Mouse (Mus musculus) kidney, embryonic 16.5 days (tissue): ENCODE measurements around the gene Ccr8. TPM values are rescaled to one million over a fixed set of nuclear protein-coding genes. Genes with fewer than 3 reads are reported as not detected.

Source experiments
- ATAC-seq: fragments of 200-750 bp; cut with Nextera tagmentation; 2 replicates; pipeline ENCODE4 v1.8.0; 2017; ENCODE audit warnings: moderate TSS enrichment; ENCODE audit not compliant: low FRiP score, low TSS enrichment
- H3K27ac ChIP-seq: fragments of 300-500 bp; sonication (generic); 2 replicates; pipeline ENCODE4 v1.5.1; 2014; ENCODE audit warnings: low read length
- H3K27me3 ChIP-seq: fragments of 300-500 bp; sonication (generic); 2 replicates; pipeline ENCODE4 v1.6.1; 2014; ENCODE audit warnings: low read length, control low read depth, mixed read lengths; ENCODE audit not compliant: insufficient read depth
- H3K36me3 ChIP-seq: fragments of 300-500 bp; sonication (generic); 2 replicates; pipeline ENCODE4 v1.6.1; 2014; ENCODE audit warnings: low read length, control low read depth, mixed read lengths; ENCODE audit not compliant: insufficient read depth
- H3K4me1 ChIP-seq: fragments of 300-500 bp; sonication (generic); 2 replicates; pipeline ENCODE4 v1.6.1; 2014; ENCODE audit warnings: low read length, control low read depth, mixed read lengths; ENCODE audit not compliant: insufficient read depth
- H3K4me2 ChIP-seq: fragments of 300-500 bp; sonication (generic); replicated peaks from 2 replicates; pipeline ENCODE4 v1.6.1; 2014; ENCODE audit warnings: low read depth, low read length
- H3K4me3 ChIP-seq: fragments of 300-500 bp; sonication (generic); 2 replicates; pipeline ENCODE4 v1.5.1; 2014; ENCODE audit warnings: mild to moderate bottlenecking, low read length
- H3K9ac ChIP-seq: fragments of 300-500 bp; sonication (generic); replicated peaks from 2 replicates; pipeline ENCODE4 v1.6.1; 2014; ENCODE audit warnings: low read length
- H3K9me3 ChIP-seq: fragments of 300-500 bp; sonication (generic); 2 replicates; pipeline ENCODE4 v1.6.1; 2016; ENCODE audit warnings: low read length, control low read depth
- WGBS: fragments of 180-500 bp; shearing (Covaris S2); extraction: QIAGEN DNeasy Blood & Tissue Kit; methylation state at CpG from one replicate; pipeline ENCODE4 v1.1.7; 2014; 5-methylcytosine and 5-hydroxymethylcytosine counted together
- polyA plus RNA-seq: library from polyadenylated mRNA; unstranded; fragments of >200 nt; fragmentation: Nextera tagmentation; extraction: Ambion mirVana; gene quantifications from 2 replicates; pipeline ENCODE4 v1.2.1, GENCODE M21; 2015

The Ccr8 gene
- polyA plus RNA-seq, 1 experiment from 2014 or later = not detected

- Histone ChIP-seq H3K4me1 (no peaks in the 10 kb centered on the region), H3K9ac (no peak overlapping the region), H3K4me3 (no peak overlapping the region), H3K27me3 (no peaks in the 10 kb centered on the region), H3K4me2 (no peak overlapping the region), H3K36me3 (peaks cover 37% of the 10 kb centered on the region), H3K27ac (no peak overlapping the region), H3K9me3 (no peaks in the 10 kb centered on the region)
- ATAC-seq = no peak
- WGBS = 89% methylated on average over 7 of the region's 7 CpGs
These were observed 28.6 kb downstream of the Ccr8 start for GRCm38 (mm10) chr9:120120503-120120902.

- Histone ChIP-seq H3K36me3 (peaks cover 49% of the 10 kb centered on the region), H3K4me1 (peaks cover 15% of the 10 kb centered on the region), H3K9me3 (no peaks in the 10 kb centered on the region), H3K4me2 (peak overlapping the region; percentile 66), H3K27ac (peak overlapping the region; percentile 92), H3K9ac (peak overlapping the region; percentile 77), H3K27me3 (no peaks in the 10 kb centered on the region), H3K4me3 (peak overlapping the region; percentile 100)
- 54% methylated on average over 11 of the region's 11 CpGs for WGBS
- no peak; the same call in 1 of the 2 replicates for ATAC-seq
These were observed 35.0 kb downstream of the Ccr8 start for GRCm38 (mm10) chr9:120126868-120127267.

DNA sequence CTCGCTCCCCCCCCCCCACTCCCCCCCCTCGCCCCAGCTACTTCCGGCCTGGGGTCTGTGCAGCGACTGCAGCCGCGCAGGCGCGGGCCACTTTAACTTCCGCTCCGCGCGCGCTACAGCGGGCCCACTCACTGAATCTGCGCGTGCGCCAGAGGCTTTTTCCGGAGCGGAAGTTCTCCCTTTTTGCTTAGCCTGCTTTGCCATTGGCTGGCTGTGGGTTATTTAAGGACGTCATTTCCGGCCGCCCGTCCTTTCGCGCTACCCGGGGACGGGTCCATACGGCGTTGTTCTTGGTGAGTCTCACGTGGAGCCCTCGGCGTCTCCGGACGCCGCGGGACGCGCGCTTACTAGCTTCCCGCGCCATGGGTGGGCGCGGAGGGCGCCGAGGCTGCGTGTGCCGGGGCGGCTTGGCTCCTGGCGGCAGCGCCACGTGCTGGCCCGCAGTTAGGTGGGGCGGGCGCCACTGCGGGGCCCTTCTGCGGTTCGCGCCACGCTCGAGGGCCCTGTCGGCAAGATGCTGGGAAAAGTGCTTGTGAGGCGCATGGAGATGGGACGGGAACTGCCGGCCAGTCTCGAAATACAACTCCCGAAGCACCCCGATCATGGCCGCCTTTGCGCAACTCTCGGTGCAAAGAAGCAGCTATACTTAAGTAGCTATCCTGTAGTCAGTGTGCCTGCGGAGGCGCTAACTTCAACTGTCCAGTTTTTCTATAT is 35.8 kb downstream of the Ccr8 start, which contains the start of gene Rpsa:
Gene Rpsa (plus strand): TSS at position 152 of the 714 bp plus-strand sequence.
- Histone ChIP-seq H3K36me3 (peaks cover 52% of the 10 kb centered on the region), H3K9me3 (no peaks in the 10 kb centered on the region), H3K4me1 (peaks cover 15% of the 10 kb centered on the region), H3K27me3 (no peaks in the 10 kb centered on the region), H3K4me2 (peak within 1 kb of the TSS; percentile 90), H3K4me3 (peak within 1 kb of the TSS; percentile 100), H3K27ac (peak within 1 kb of the TSS; percentile 94), H3K9ac (peak within 1 kb of the TSS; percentile 100)
- peak; percentile 98 for ATAC-seq
- under 1% methylated on average over 72 of the region's 72 CpGs for WGBS

DNA sequence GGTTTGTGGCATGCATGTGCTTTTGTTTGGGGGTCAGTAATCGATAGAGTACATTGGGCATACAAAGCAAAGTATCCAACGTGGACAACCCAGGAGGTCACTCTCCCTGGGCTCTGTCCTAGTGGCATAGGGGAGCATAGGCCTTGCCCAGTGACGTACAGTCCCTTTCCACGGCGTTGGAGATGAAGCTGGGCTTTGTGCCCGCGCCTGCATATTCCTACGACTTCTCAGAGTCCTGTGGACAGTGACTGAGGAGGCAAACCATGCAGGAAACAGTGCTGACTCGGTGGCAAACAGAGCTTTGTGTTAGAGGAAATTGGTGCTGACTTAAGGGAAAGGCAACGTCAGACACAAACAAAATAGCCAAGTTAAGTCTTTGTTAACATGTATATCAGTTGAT is 37.4 kb downstream of the Ccr8 start:
- Histone ChIP-seq H3K9me3 (no peaks in the 10 kb centered on the region), H3K36me3 (peaks cover 46% of the 10 kb centered on the region), H3K4me3 (peak overlapping the region; percentile 100), H3K4me1 (peaks cover 15% of the 10 kb centered on the region), H3K4me2 (peak overlapping the region; percentile 90), H3K27me3 (no peaks in the 10 kb centered on the region), H3K9ac (peak overlapping the region; percentile 100), H3K27ac (0 out of 2 replicates have a peak overlapping the region, but pooled peaks have one; percentile 94)
- WGBS = 61% methylated on average over 10 of the region's 10 CpGs
- ATAC-seq = no peak

DNA sequence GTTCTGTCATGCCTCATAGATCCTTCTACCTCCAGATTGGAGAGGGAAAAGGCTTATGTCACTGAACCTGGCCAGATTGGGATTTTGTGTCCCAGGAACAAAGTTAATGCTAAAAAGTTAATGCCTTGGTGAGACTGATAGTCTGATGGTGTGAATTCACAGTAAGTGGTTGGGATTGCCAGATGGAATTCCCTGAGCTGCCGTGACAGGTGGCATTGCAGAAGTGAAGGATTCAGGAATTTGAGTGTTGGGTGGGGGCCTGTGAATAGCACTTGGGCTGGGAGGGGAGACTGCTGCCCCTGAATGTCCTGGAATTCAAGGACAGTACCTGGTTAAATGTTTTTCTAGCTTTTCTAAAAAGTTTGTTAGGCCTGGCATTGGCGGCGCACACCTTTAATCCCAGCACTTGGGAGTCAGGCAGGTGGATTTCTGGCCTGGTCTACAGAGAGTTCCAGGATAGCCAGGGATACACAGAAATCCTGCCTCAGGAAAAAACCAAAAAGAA is 39.9 kb downstream of the Ccr8 start:
- no peak for ATAC-seq
- no peak overlapping the region for H3K27ac ChIP-seq
- H3K4me1 ChIP-seq = peaks cover 15% of the 10 kb centered on the region
- no peak overlapping the region for H3K4me2 ChIP-seq
- H3K9me3 ChIP-seq = no peaks in the 10 kb centered on the region
- H3K27me3 ChIP-seq = no peaks in the 10 kb centered on the region
- no peak overlapping the region for H3K4me3 ChIP-seq
- H3K36me3 ChIP-seq = peaks cover 46% of the 10 kb centered on the region
- 86% methylated on average over 3 of the region's 3 CpGs for WGBS
- no peak overlapping the region for H3K9ac ChIP-seq

DNA sequence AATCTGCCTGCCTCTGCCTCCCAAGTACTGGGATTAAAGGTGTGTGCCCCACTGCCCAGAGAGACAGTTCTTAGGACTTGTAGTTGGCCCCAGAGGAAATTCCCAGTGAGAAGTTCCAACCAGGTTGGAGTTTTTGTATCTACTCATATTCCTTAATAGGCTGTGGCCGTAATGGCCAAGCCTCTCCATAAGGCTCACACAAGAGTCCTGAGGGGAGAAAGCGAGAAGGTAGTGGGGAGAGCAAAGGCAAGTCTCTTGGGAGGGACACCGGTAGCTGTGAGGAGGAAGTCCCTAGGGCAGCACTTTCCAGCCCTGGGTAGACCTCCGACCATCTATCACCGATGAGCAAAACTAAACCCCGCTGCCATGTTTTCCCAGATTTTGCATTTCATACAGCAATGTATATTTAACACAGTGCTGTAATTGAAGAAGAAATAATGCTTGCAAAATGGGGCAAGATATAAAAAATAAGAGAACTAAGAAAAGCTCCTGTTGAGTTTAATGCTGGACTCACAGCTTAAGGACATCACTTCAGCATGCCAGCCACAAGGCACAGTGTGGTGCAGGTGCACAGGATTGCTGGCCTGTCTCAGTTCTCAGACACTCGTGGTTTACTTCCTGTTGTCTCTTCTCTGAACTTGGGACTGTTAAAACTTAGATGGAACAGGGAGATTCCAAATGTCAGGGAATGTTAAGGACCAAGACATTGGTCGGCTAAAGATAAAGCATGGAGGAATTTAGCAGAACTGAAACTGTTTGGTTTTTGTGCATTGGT is 41.3 kb downstream of the Ccr8 start:
- no peak overlapping the region for H3K9ac ChIP-seq
- peaks cover 15% of the 10 kb centered on the region for H3K4me1 ChIP-seq
- H3K4me3 ChIP-seq = no peak overlapping the region
- 37% methylated on average over 8 of the region's 8 CpGs for WGBS
- no peaks in the 10 kb centered on the region for H3K9me3 ChIP-seq
- peaks cover 46% of the 10 kb centered on the region for H3K36me3 ChIP-seq
- no peaks in the 10 kb centered on the region for H3K27me3 ChIP-seq
- no peak overlapping the region for H3K27ac ChIP-seq
- H3K4me2 ChIP-seq = no peak overlapping the region
- ATAC-seq = no peak

DNA sequence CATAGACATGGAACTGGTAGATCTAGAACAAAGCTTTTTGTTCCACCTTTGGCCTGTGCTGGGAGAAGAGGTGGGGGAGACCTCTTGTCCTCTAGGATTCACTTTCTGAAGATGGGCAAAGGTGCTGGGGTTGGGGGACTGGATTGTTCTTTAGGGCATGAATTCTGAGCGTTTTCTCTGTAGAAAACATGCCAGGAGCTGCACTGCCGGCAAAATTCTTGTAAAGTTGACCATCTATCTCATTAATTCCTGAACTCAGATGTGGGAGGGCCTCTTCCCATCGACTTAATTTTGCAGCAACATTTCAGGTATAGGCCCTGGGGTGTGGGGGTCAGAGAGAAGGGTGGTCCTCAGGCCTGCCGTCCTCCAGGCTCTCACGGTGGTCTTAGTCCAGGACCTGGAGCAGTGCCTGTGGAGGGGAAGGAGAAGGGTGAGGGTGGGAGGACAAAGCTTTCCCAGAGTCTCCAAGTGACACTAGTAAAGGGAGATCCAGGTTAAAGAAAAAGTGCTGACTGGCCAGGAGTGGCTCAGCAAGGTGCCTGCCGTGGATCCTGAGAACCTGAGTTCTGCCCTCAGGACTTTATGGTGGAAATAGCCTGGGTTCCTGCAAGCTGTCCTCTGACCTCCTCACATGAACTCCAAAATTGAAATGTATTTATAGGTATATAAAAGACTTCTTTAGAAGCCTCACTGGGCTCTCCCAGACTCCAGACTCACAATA is 42.0 kb downstream of the Ccr8 start:
- H3K27ac ChIP-seq = no peak overlapping the region
- H3K27me3 ChIP-seq = no peaks in the 10 kb centered on the region
- peaks cover 40% of the 10 kb centered on the region for H3K36me3 ChIP-seq
- no peak for ATAC-seq
- H3K4me2 ChIP-seq = no peak overlapping the region
- H3K4me1 ChIP-seq = peaks cover 9% of the 10 kb centered on the region
- no peak overlapping the region for H3K4me3 ChIP-seq
- no peak overlapping the region for H3K9ac ChIP-seq
- H3K9me3 ChIP-seq = no peaks in the 10 kb centered on the region
- WGBS = 35% methylated on average over 6 of the region's 6 CpGs

DNA sequence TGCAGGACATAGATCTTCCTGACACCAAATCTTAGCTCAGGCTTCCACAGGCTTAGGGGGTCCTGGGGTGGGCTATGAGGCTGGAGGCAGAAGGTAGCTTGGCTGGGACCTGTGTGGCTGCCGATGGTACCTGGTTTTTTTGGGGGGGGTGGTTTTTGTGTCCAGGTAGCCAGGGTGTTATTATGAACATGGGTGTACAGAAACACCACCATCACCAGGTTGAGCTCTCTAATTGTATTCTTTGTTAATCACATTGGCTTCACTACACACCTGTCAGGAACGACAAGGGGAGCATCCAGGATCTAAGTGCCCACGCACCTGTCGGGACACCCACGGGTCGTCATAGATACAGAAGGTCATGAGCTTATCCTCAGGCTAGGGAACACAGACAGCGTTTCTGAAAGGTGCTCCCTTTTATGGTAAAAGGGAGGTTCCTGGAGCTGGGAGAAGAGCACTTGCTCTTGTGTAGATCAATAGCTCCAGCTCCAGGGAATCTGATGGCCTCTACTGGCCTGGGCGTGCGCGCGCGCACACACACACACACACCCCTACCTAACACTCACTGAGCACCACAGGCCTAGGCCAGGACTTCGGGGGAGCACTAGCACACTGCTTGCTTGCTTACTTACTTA is 42.7 kb downstream of the Ccr8 start:
- Histone ChIP-seq H3K27ac (no peak overlapping the region), H3K27me3 (no peaks in the 10 kb centered on the region), H3K4me1 (peaks cover 2% of the 10 kb centered on the region), H3K4me2 (no peak overlapping the region), H3K9me3 (no peaks in the 10 kb centered on the region), H3K9ac (no peak overlapping the region), H3K36me3 (peaks cover 33% of the 10 kb centered on the region), H3K4me3 (no peak overlapping the region)
- no peak; the same call in 1 of the 2 replicates for ATAC-seq
- WGBS = 75% methylated on average over 13 of the region's 13 CpGs

DNA sequence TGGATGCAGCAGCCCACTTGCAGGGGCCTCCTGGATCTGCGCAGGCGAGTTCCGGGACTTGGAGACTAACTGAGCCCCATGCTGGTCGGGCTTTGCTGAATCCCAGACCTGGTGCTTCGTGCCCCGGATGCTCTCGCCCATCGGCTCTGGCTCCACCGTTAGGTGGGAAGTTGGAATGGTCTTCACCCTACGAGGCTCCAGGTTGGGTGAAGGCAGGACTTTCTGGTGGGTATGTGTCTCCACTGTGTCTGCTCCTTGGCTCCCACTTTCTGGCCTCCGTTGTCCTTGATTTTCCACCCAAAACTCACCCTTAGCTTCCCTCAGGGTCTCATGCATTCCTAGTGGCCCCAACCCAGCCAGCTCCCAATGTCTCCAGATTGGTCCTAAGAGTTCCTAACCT is 43.5 kb downstream of the Ccr8 start:
- Histone ChIP-seq H3K9ac (no peak overlapping the region), H3K9me3 (no peaks in the 10 kb centered on the region), H3K4me1 (no peaks in the 10 kb centered on the region), H3K36me3 (peaks cover 25% of the 10 kb centered on the region), H3K4me3 (no peak overlapping the region), H3K27ac (no peak overlapping the region), H3K4me2 (no peak overlapping the region), H3K27me3 (no peaks in the 10 kb centered on the region)
- 90% methylated on average over 11 of the region's 11 CpGs for WGBS
- no peak for ATAC-seq
